Mouse (Mus musculus) Patski (cell line): ENCODE measurements around the gene Tnfsf15. TPM values are rescaled to one million over a fixed set of nuclear protein-coding genes. Genes with fewer than 3 reads are reported as not detected.

Experiments used
- ATAC-seq: fragments of 100-300 bp; one replicate; pipeline ENCODE4 v1.8.0; 2021
- CTCF ChIA-PET: fragments of 350-600 bp; sonication (Branson Sonifier 250); formaldehyde crosslinking; loops from one replicate; lab custom pipeline; 2022; ENCODE audit warnings: inconsistent platforms; lab: Charles Lee
- POLR2A ChIA-PET: fragments of 350-600 bp; sonication (Branson Sonifier 250); formaldehyde crosslinking; loops from one replicate; lab custom pipeline; 2022; ENCODE audit warnings: antibody characterized with exemption, inconsistent platforms; lab: Charles Lee
- DNase-seq: peaks from one replicate; pipeline ENCODE4 v3.0.0-alpha.2; 2011; ENCODE audit warnings: low read depth, low spot score
- H3K27me3 ChIP-seq: fragments of 371-371 bp; one replicate; pipeline ENCODE4 v1.5.1; 2021
- CTCF ChIP-seq: fragments of 100-300 bp; IDR thresholded peaks from one replicate; pipeline ENCODE4 v1.5.1; 2021
- in situ Hi-C: fragments of 300-500 bp; cut with MboI; formaldehyde crosslinking; loops from 3 replicates; pipeline ENCODE4 v1.11.1; 2018; ENCODE audit warnings: low pct_unique_long_range_greater_than_20kb, mixed read lengths
- polyA plus RNA-seq: library from polyadenylated mRNA; unstranded; gene quantifications from one replicate; pipeline ENCODE4 v1.2.3, GENCODE M21; 2021

The Tnfsf15 gene
- polyA plus RNA-seq, 1 experiment from 2014 or later, result 0.03 TPM

DNA sequence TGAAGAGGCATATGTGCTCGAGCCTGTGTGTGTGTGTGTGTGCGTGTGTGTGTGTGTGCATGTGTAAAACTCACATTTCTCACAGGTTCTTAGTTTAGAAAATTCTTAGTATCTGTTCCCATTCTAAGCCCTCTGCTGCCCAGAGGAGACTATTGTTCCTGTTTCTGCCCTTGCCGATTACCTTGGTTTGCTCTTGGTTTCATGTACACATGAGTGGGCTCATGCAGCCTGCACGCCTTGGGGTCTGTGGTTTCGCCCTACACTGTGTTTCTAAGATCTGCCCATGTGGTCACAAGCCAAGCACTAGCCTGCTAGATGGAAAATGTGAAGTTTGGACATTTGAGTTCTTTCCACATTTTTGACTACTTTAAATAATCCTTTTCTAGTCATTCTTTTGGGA lies 33.0 kb downstream of the Tnfsf15 start:
- no peaks in the 10 kb centered on the region for H3K27me3 ChIP-seq
- in situ Hi-C loops, result no loop called here
- ChIA-PET CTCF (interaction anchor here (0.7 to 1.1 kb wide), 2 partner anchors 15 to 20 kb away, joined by 3 read pairs; no protein-coding TSS in a partner anchor), POLR2A (no interaction called here)
- ATAC-seq (no peak), DNase-seq (no peak)
- no peak for TF ChIP-seq CTCF

DNA sequence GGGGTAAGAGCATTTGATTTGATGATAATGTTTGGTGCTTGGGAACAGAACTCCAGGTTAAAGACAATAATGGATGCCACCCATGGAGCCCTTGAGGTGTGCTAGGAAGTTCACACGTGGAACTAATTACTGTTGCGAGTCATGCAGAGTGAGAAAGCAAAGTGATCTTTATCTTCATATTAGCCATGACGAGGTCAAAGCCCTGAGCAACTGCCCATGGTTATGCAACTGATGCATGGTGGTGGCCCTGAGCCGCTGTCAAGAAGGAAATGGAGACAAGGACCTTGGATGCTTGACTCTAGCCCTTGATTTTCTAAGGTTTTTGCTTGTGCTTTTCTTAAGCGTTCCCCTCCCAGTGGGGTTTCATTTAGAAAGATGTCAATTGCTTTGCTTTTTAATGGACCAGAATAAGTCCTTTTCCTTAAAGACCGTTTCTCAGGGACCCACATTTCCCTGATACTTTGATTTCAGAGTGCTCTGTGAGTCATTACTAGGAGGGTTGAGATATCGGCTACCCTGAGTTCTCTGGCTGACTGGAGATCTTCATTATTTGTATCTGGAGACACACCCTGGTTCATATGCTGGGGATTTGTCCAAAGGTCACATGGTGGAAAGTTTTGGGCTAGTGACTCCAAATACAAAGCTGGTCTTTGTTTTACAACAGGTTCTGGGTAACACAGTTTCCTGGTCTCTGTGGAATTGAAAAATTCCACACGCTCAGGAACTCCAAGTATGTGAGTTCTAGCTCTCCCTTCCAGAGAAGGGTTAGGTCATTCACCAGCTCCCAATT lies 34.3 kb downstream of the Tnfsf15 start:
- TF ChIP-seq CTCF, result no peak
- CTCF ChIA-PET, result interaction anchor here (0.9 to 1.2 kb wide), 2 partner anchors 9 to 24 kb away, joined by 3 to 4 read pairs; no protein-coding TSS in a partner anchor
- DNase-seq, result no peak
- no peak for ATAC-seq
- POLR2A ChIA-PET, result no interaction called here
- in situ Hi-C loops, result no loop called here
- H3K27me3 ChIP-seq, result no peaks in the 10 kb centered on the region

DNA sequence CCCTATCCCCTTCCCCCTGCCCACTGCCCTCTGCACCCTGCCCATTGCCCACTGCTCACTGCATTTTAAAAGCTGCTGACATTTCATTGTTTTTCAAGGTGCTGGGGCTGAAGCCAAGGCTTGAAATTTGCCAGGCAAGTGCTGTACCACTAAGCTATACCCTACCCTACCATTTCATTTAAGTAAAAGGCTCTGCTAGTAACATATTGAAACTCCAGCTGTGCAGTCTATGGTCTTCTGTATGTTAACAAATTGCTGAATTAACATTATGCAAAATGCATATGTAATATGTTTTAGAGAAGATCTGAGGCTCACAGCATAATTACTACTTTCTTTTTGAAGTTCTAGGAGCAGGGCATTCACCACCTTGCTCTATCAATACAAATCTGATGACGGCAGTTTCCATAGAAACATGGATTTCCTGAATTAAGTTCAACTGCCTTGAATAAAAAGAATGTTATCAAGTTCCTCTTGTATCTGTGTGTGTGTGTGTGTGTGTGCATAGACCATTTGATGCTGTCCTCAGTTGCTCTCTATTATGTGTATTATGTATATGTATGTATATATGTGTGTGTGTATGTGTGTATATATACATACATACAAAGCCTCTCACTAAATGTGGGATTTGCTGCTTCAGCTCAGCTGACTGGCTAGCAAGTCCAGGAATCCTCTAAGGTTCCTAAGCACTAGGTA lies 38.5 kb downstream of the Tnfsf15 start:
- in situ Hi-C loops, result no loop called here
- POLR2A ChIA-PET, result interaction anchor here (0.7 kb wide), 1 partner anchor 20 kb away, joined by 3 read pairs; no protein-coding TSS in a partner anchor
- ATAC-seq (no peak), DNase-seq (no peak)
- no peaks in the 10 kb centered on the region for H3K27me3 ChIP-seq
- CTCF ChIA-PET, result no interaction called here
- TF ChIP-seq CTCF, result no peak

DNA sequence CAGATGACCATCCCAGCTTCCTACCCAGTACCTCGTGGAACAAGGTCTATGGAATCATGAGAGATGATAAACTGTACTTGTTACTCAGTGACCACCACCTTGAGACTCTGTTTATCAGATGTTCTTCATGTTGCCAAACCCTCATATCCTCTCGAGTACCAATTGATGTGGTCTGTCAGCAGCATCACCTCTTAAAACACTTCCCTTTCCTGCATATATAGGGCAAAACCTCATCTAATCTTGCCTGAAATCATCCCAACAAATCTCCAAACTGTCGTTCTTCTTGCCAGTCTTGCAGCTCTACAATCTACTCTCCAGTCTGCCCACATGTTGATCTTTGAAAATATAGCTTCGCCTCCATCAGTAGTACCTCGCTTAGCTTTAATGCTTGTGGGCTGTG lies 40.7 kb downstream of the Tnfsf15 start:
- ChIA-PET POLR2A (interaction anchor here (0.8 kb wide), 1 partner anchor 68 kb away, joined by 3 read pairs; no protein-coding TSS in a partner anchor), CTCF (interaction anchor here (0.8 to 1.9 kb wide), 5 partner anchors 11 to 67 kb away, joined by 3 to 5 read pairs (median 3); no protein-coding TSS in a partner anchor)
- in situ Hi-C loops, result no loop called here
- H3K27me3 ChIP-seq, result no peaks in the 10 kb centered on the region
- ATAC-seq, result no peak
- no peak for TF ChIP-seq CTCF
- no peak for DNase-seq

DNA sequence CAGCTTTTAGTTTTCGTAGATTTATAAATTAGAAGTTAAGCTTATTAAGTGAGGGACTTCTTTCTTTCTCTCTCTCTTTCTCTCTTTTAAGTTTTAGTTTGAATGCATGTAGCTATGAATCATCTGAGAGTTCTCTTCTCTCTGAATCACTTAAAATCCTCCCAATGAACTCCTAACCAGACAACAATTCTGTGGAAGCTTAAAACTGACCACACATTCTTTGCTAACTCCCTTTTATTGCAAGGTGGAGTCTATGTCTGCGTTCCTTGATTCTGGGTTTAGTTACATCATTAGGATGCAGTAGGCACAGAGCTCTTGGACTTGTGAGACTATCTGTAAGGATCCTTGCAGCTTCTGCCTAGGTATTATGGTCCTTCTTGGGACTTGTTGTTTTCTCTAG lies 41.2 kb downstream of the Tnfsf15 start:
- no peaks in the 10 kb centered on the region for H3K27me3 ChIP-seq
- in situ Hi-C loops, result no loop called here
- TF ChIP-seq CTCF, result no peak
- POLR2A ChIA-PET, result interaction anchor here (0.6 to 0.8 kb wide), 2 partner anchors 68 to 1499 kb away, joined by 3 read pairs; no protein-coding TSS in a partner anchor
- DNase-seq, result no peak
- CTCF ChIA-PET, result interaction anchor here (0.8 to 1.9 kb wide), 5 partner anchors 11 to 20 kb away, joined by 3 to 5 read pairs (median 3); no protein-coding TSS in a partner anchor
- ATAC-seq, result no peak

DNA sequence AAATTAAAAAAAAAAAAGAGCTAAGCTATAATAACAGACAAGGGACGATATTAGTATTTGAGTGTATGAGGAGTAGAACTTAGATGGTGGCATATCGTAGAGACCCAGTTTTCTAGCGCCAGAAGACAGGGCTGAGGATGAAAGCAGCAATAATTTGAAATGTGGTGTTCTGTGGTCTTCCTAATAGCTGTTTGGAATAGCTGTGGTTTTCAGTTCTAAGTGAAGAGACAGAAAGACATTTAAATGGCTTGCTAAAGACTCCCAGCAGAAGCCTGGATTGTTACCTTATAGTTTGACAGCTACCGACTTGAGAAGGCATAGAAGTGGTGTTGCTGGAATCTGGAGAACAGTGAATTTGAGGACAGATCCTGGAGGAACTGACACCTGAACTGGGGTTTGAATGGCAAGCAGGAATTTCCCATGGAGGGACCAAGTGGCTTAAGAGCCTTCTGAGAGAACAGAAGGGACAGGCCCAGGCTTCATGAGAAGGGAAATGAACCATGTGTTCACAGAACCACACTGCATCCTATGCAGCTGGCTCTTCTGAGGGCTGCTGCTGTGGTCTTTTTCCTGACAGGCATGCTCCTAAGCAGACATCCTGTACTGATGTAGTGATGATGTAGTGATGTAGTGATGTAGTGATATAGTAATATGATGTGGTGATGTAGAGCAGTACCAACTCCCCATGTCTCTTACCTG lies 42.8 kb downstream of the Tnfsf15 start:
- no peak for TF ChIP-seq CTCF
- no peaks in the 10 kb centered on the region for H3K27me3 ChIP-seq
- in situ Hi-C loops, result no loop called here
- CTCF ChIA-PET, result interaction anchor here (0.7 to 1.7 kb wide), 3 partner anchors 9 to 138 kb away, joined by 3 to 8 read pairs (median 3); no protein-coding TSS in a partner anchor
- POLR2A ChIA-PET, result no interaction called here
- DNase-seq (no peak), ATAC-seq (peak; percentile 76)

DNA sequence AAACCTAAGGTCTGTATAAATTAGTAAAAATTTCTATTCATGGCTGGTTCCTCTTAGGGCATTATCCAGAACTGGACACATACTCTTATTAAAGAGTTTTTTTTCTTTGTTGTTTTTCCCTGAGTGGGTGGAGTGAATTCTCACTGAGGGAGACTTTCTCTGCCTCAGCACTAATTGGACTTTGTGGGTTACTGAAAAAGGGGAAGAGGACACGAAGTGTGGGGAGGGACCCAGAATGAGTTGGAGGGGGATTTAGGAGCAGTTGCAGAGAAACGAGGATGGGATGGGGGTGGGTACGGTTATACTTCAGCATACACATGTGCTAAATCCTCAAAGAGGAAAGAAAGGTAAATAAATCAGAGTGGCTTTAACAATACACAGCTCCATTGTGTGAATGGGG lies 45.2 kb downstream of the Tnfsf15 start:
- H3K27me3 ChIP-seq, result no peaks in the 10 kb centered on the region
- in situ Hi-C loops, result loop anchor here (25.0 kb wide), 1 partner anchor 788 kb away; no protein-coding TSS in a partner anchor
- ATAC-seq (no peak), DNase-seq (no peak)
- TF ChIP-seq CTCF, result no peak
- ChIA-PET CTCF (interaction anchor here (1.2 kb wide), 1 partner anchor 36 kb away, joined by 3 read pairs; no protein-coding TSS in a partner anchor), POLR2A (no interaction called here)

DNA sequence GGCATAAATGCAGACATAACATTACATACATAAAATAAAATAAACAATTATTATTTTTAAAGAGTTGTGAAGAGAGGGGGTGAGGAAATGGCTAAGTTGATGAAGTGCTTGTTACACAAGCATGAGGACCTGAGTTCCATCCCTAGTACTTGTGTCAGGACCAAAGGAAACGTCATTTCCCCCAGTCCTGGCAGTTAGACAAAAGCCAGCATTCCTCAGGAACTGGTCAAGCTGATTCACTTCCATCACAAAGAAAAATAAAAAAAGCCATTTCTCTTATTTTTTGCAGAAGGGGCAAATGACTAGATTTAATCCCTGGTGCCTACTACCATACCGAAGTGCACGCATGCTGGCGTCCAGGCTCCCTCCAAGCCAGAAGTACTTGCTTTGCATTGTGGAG lies 48.0 kb downstream of the Tnfsf15 start:
- ATAC-seq (no peak), DNase-seq (no peak)

DNA sequence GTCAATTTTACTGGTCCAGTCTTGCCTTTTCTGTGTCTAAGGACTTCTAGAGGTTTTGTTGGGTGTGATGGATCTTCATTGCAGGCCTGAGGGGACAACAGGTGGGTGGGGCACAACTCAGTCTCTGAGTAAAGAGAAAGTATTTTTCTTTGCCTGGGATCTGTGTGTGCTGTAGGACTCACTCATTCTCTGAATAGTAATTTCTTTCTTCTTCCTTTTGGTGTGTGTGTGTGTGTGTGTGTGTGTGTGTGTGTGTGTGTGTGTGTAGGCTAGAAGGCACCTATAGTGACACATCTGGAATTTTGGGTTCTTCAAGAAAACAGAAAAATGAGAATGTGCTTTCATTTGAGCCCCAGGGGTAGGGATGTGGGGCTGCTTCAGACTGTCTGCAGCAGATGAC lies 52.6 kb downstream of the Tnfsf15 start:
- no peak for DNase-seq
- ChIA-PET POLR2A (no interaction called here), CTCF (interaction anchor here (2.0 kb wide), 1 partner anchor 12 kb away, joined by 5 read pairs; no protein-coding TSS in a partner anchor)
- ATAC-seq, result no peak
- in situ Hi-C loops, result loop anchor here (25.0 kb wide), 1 partner anchor 795 kb away; no protein-coding TSS in a partner anchor
- H3K27me3 ChIP-seq, result no peaks in the 10 kb centered on the region
- TF ChIP-seq CTCF, result no peak

More for the DNA sequence above, 48.0 kb downstream of the Tnfsf15 start:
- in situ Hi-C loops, result loop anchor here (25.0 kb wide), 1 partner anchor 790 kb away; no protein-coding TSS in a partner anchor
- no peak for TF ChIP-seq CTCF
- POLR2A ChIA-PET, result no interaction called here
- no peaks in the 10 kb centered on the region for H3K27me3 ChIP-seq
- CTCF ChIA-PET, result interaction anchor here (0.6 to 0.9 kb wide), 2 partner anchors 10 to 14 kb away, joined by 3 read pairs; no protein-coding TSS in a partner anchor
